Mouse (Mus musculus) midbrain, embryonic 16.5 days (tissue): ENCODE results near the gene Ip6k3. TPM values are rescaled to one million over a fixed set of nuclear protein-coding genes. Genes with fewer than 3 reads are reported as not detected.

Experiments
- ATAC-seq: fragments of 200-750 bp; cut with Nextera tagmentation; 2 replicates; pipeline ENCODE4 v1.8.0; 2017; ENCODE audit warnings: moderate TSS enrichment
- H3K27ac ChIP-seq: fragments of 300-500 bp; sonication (generic); 2 replicates; pipeline ENCODE4 v1.5.1; 2014; ENCODE audit warnings: mild to moderate bottlenecking, low read length, mixed read lengths
- H3K27me3 ChIP-seq: fragments of 300-500 bp; sonication (generic); 2 replicates; pipeline ENCODE4 v1.6.1; 2014; ENCODE audit warnings: low read depth, low read length, mixed read lengths; ENCODE audit not compliant: control insufficient read depth, insufficient read depth
- H3K36me3 ChIP-seq: fragments of 300-500 bp; sonication (generic); 2 replicates; pipeline ENCODE4 v1.6.1; 2014; ENCODE audit warnings: mild to moderate bottlenecking, low read length, moderate library complexity, mixed read lengths; ENCODE audit not compliant: control insufficient read depth, insufficient read depth
- H3K4me1 ChIP-seq: fragments of 300-500 bp; sonication (generic); 2 replicates; pipeline ENCODE4 v1.6.1; 2014; ENCODE audit warnings: mild to moderate bottlenecking, low read length, mixed read lengths; ENCODE audit not compliant: control insufficient read depth, insufficient read depth
- H3K4me2 ChIP-seq: fragments of 300-500 bp; sonication (generic); 2 replicates; pipeline ENCODE4 v1.6.1; 2014; ENCODE audit warnings: mild to moderate bottlenecking, low read length, mixed read lengths
- H3K4me3 ChIP-seq: fragments of 300-500 bp; sonication (generic); 2 replicates; pipeline ENCODE4 v1.5.1; 2014; ENCODE audit warnings: low read depth, mild to moderate bottlenecking, low read length, moderate library complexity, mixed read lengths
- H3K9ac ChIP-seq: fragments of 300-500 bp; sonication (generic); 2 replicates; pipeline ENCODE4 v1.6.1; 2014; ENCODE audit warnings: low read depth, low read length, mixed read lengths
- H3K9me3 ChIP-seq: fragments of 300-500 bp; sonication (generic); replicated peaks from 2 replicates; pipeline ENCODE4 v1.6.1; 2014; ENCODE audit warnings: mild to moderate bottlenecking, low read length, mixed read lengths; ENCODE audit not compliant: control insufficient read depth, poor library complexity, severe bottlenecking
- WGBS: fragments of 180-500 bp; shearing (Covaris S2); extraction: QIAGEN DNeasy Blood & Tissue Kit; methylation state at CpG from one replicate; pipeline ENCODE4 v1.1.7; 2014; 5-methylcytosine and 5-hydroxymethylcytosine counted together
- polyA plus RNA-seq: library from polyadenylated mRNA; unstranded; fragments of >200 nt; fragmentation: Nextera tagmentation; extraction: Ambion mirVana; gene quantifications from 2 replicates; pipeline ENCODE4 v1.2.1, GENCODE M21; 2015

Gene Ip6k3
- polyA plus RNA-seq, 1 experiment from 2014 or later, result 0.15 TPM

- H3K4me1 ChIP-seq, result peaks cover 5% of the 10 kb centered on the region; the same call in 1 of the 2 replicates
- no peak for ATAC-seq
- no peaks in the 10 kb centered on the region for H3K9me3 ChIP-seq
- peaks cover 6% of the 10 kb centered on the region for H3K36me3 ChIP-seq
- no peak overlapping the region for H3K27ac ChIP-seq
- 60% methylated on average over 5 of the region's 5 CpGs for WGBS
- no peak overlapping the region for H3K9ac ChIP-seq
- no peaks in the 10 kb centered on the region for H3K27me3 ChIP-seq
- H3K4me2 ChIP-seq, result no peak overlapping the region
- no peak overlapping the region for H3K4me3 ChIP-seq
These were observed 19.5 kb upstream of the Ip6k3 start for GRCm38 (mm10) chr17:27187059-27187458.

GRCm38 (mm10) chr17:27186068-27186467 is 18.5 kb upstream of the Ip6k3 start:
- 87% methylated on average over 3 of the region's 3 CpGs for WGBS
- Histone ChIP-seq H3K27me3 (no peaks in the 10 kb centered on the region), H3K9me3 (no peaks in the 10 kb centered on the region), H3K27ac (no peak overlapping the region), H3K4me3 (no peak overlapping the region), H3K36me3 (peaks cover 6% of the 10 kb centered on the region; the same call in 1 of the 2 replicates), H3K9ac (no peak overlapping the region), H3K4me1 (peaks cover 5% of the 10 kb centered on the region; the same call in 1 of the 2 replicates), H3K4me2 (no peak overlapping the region)
- no peak for ATAC-seq

- no peaks in the 10 kb centered on the region for H3K9me3 ChIP-seq
- no peak for ATAC-seq
- H3K27ac ChIP-seq, result no peak overlapping the region
- H3K9ac ChIP-seq, result no peak overlapping the region
- 89% methylated on average over 12 of the region's 12 CpGs for WGBS
- H3K4me3 ChIP-seq, result no peak overlapping the region
- no peak overlapping the region for H3K4me2 ChIP-seq
- H3K36me3 ChIP-seq, result no peaks in the 10 kb centered on the region
- no peaks in the 10 kb centered on the region for H3K27me3 ChIP-seq
- 0 out of 2 replicates have a peak, but pooled peaks cover 2% of the 10 kb centered on the region for H3K4me1 ChIP-seq
These were observed 16.2 kb upstream of the Ip6k3 start for GRCm38 (mm10) chr17:27183667-27184292.

- no peaks in the 10 kb centered on the region for H3K4me1 ChIP-seq
- no peak overlapping the region for H3K27ac ChIP-seq
- no peaks in the 10 kb centered on the region for H3K36me3 ChIP-seq
- H3K9me3 ChIP-seq, result no peaks in the 10 kb centered on the region
- no peak for ATAC-seq
- whole genome bisulfite sequencing, result 66% methylated on average over 5 of the region's 5 CpGs
- no peak overlapping the region for H3K4me2 ChIP-seq
- no peak overlapping the region for H3K9ac ChIP-seq
- H3K27me3 ChIP-seq, result no peaks in the 10 kb centered on the region
- no peak overlapping the region for H3K4me3 ChIP-seq
These were observed 14.8 kb upstream of the Ip6k3 start for GRCm38 (mm10) chr17:27182401-27182800.

- H3K4me1 ChIP-seq, result no peaks in the 10 kb centered on the region
- no peak for ATAC-seq
- WGBS, result 30% methylated on average over 3 of the region's 3 CpGs
- 0 out of 2 replicates have a peak overlapping the region, but pooled peaks have one; percentile 25 for H3K9ac ChIP-seq
- no peaks in the 10 kb centered on the region for H3K36me3 ChIP-seq
- H3K9me3 ChIP-seq, result no peaks in the 10 kb centered on the region
- H3K27me3 ChIP-seq, result no peaks in the 10 kb centered on the region
- H3K27ac ChIP-seq, result no peak overlapping the region
- no peak overlapping the region for H3K4me3 ChIP-seq
- H3K4me2 ChIP-seq, result no peak overlapping the region
These were observed 14.1 kb upstream of the Ip6k3 start for GRCm38 (mm10) chr17:27181666-27182065.

GRCm38 (mm10) chr17:27179681-27180280 is 12.2 kb upstream of the Ip6k3 start:
- Histone ChIP-seq H3K27me3 (no peaks in the 10 kb centered on the region), H3K36me3 (no peaks in the 10 kb centered on the region), H3K4me1 (peaks cover 9% of the 10 kb centered on the region; the same call in 1 of the 2 replicates), H3K9me3 (no peaks in the 10 kb centered on the region), H3K27ac (no peak overlapping the region), H3K4me2 (no peak overlapping the region), H3K9ac (no peak overlapping the region), H3K4me3 (no peak overlapping the region)
- 68% methylated on average over 12 of the region's 12 CpGs for WGBS
- no peak for ATAC-seq

GRCm38 (mm10) chr17:27178427-27179177 is 11.0 kb upstream of the Ip6k3 start:
- no peaks in the 10 kb centered on the region for H3K27me3 ChIP-seq
- H3K4me1 ChIP-seq, result peaks cover 9% of the 10 kb centered on the region; the same call in 1 of the 2 replicates
- H3K36me3 ChIP-seq, result no peaks in the 10 kb centered on the region
- no peak overlapping the region for H3K27ac ChIP-seq
- H3K4me3 ChIP-seq, result no peak overlapping the region
- 86% methylated on average over 17 of the region's 17 CpGs for WGBS
- H3K9me3 ChIP-seq, result no peaks in the 10 kb centered on the region
- ATAC-seq, result no peak
- no peak overlapping the region for H3K9ac ChIP-seq
- H3K4me2 ChIP-seq, result no peak overlapping the region

- no peak for ATAC-seq
- Histone ChIP-seq H3K9ac (no peak overlapping the region), H3K4me1 (peaks cover 9% of the 10 kb centered on the region; the same call in 1 of the 2 replicates), H3K4me2 (no peak overlapping the region), H3K36me3 (no peaks in the 10 kb centered on the region), H3K27ac (no peak overlapping the region), H3K27me3 (no peaks in the 10 kb centered on the region), H3K4me3 (no peak overlapping the region), H3K9me3 (no peaks in the 10 kb centered on the region)
- 90% methylated on average over 9 of the region's 9 CpGs for WGBS
These were observed 10.4 kb upstream of the Ip6k3 start for GRCm38 (mm10) chr17:27178019-27178418.

- no peaks in the 10 kb centered on the region for H3K27me3 ChIP-seq
- no peaks in the 10 kb centered on the region for H3K9me3 ChIP-seq
- H3K27ac ChIP-seq, result no peak overlapping the region
- ATAC-seq, result no peak
- H3K36me3 ChIP-seq, result no peaks in the 10 kb centered on the region
- H3K4me2 ChIP-seq, result no peak overlapping the region
- 90% methylated on average over 4 of the region's 4 CpGs for WGBS
- no peak overlapping the region for H3K9ac ChIP-seq
- H3K4me1 ChIP-seq, result peaks cover 9% of the 10 kb centered on the region; the same call in 1 of the 2 replicates
- no peak overlapping the region for H3K4me3 ChIP-seq
These were observed 9.2 kb upstream of the Ip6k3 start for GRCm38 (mm10) chr17:27176754-27177153.
